Mouse (Mus musculus) forebrain, embryonic 10.5 days (tissue): ENCODE measurements around the gene Ccdc120. TPM values are rescaled to one million over a fixed set of nuclear protein-coding genes. Genes with fewer than 3 reads are reported as not detected.

ENCODE experiments used
- DNase-seq: peaks from one replicate; pipeline ENCODE4 v3.0.0-alpha.2; 2017; ENCODE audit warnings: low spot score; ENCODE audit errors: extremely low spot score
- H3K27ac ChIP-seq: fragments of 300-500 bp; sonication (generic); 2 replicates; pipeline ENCODE4 v1.5.1; 2016; ENCODE audit warnings: mild to moderate bottlenecking
- H3K27me3 ChIP-seq: fragments of 300-500 bp; sonication (generic); 2 replicates; pipeline ENCODE4 v1.6.1; 2016; ENCODE audit warnings: mild to moderate bottlenecking; ENCODE audit not compliant: poor library complexity, severe bottlenecking
- H3K36me3 ChIP-seq: fragments of 300-500 bp; sonication (generic); replicated peaks from 2 replicates; pipeline ENCODE4 v1.6.1; 2016; ENCODE audit warnings: mild to moderate bottlenecking, moderate library complexity
- H3K4me1 ChIP-seq: fragments of 300-500 bp; sonication (generic); 2 replicates; pipeline ENCODE4 v1.6.1; 2016
- H3K4me3 ChIP-seq: fragments of 300-500 bp; sonication (generic); 2 replicates; pipeline ENCODE4 v1.5.1; 2016; ENCODE audit warnings: mild to moderate bottlenecking, moderate library complexity
- H3K9me3 ChIP-seq: fragments of 300-500 bp; sonication (generic); 2 replicates; pipeline ENCODE4 v1.6.1; 2016; ENCODE audit warnings: mild to moderate bottlenecking, moderate library complexity
- WGBS: fragments of 180-500 bp; shearing (Covaris S2); methylation state at CpG from one replicate; pipeline ENCODE4 v1.1.7; 2016; 5-methylcytosine and 5-hydroxymethylcytosine counted together
- polyA plus RNA-seq: library from polyadenylated mRNA; unstranded; fragments of >200 nt; fragmentation: Nextera tagmentation; extraction: Ambion mirVana; gene quantifications from 2 replicates; pipeline ENCODE4 v1.2.1, GENCODE M21; 2016

The Ccdc120 gene
- 14.5 and 19.3 TPM in 2 replicates for polyA plus RNA-seq

DNA sequence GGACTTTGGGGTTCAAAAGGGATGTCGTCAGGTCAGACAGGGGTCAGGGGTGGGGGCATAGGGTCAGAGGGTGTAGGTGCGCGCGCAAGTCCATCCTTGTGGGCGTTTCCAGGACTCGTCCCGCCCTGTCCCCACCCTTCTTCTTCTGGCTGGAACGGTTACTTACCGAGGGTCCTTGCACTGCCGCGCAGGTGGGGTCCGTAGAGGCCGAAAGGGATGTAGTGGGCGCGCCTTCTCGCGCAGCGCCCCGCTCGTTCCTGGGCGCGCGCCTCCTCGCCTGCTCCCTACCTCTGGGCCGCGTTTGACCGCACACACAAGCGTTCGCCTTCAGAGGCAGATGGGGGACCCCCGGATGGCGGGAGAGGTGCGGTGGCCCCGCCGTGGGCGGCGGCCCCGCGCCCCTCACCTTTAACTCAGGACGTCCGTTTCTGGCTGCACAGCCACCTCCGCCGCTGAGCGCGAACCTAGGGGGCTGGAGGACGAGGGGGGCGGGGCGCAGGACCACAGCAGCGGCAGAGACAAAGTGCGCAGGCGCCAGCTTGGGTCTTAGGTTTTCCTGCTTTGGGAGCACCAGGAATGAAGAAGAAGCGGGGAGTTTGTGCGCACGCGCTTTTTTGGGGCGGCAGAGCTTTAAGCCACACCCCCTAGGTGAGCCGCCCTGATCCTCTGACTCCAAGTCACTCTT lies at the start of gene Ccdc120:
TSS of gene Ccdc120 (minus strand) at position 474 of the 685 bp plus-strand sequence.
- no peaks in the 10 kb centered on the region for H3K27me3 ChIP-seq

DNA sequence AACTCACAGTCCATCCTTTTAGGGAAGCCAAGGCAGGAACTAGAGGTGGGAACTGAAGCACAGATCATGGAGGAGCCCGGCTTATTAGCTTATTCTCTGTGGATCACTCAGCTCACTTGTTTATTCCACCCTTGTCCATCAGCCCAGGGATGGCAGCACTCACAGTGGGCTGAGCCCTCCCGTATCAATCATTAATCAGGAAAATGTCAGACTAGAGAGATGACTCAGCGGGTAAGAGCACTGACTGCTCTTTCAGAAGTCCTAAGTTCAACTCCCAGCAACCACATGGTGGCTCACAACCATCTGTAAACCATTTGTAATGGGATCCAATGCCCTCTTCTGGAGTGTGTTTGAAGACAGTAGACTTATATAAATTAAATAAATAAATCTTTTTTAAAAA lies 46.6 kb upstream of the Ccdc120 start:
- Histone ChIP-seq H3K27me3 (no peaks in the 10 kb centered on the region), H3K4me1 (no peaks in the 10 kb centered on the region), H3K9me3 (no peaks in the 10 kb centered on the region), H3K27ac (no peak overlapping the region), H3K36me3 (peaks cover 42% of the 10 kb centered on the region), H3K4me3 (no peak overlapping the region)
- DNase-seq: no peak
- WGBS: 90% methylated on average over 3 of the region's 3 CpGs

More for the DNA sequence above, at the start of gene Ccdc120:
- Histone ChIP-seq H3K36me3 (no peaks in the 10 kb centered on the region), H3K4me3 (peak within 1 kb of the TSS; percentile 74), H3K9me3 (peaks cover 5% of the 10 kb centered on the region; the same call in 1 of the 2 replicates), H3K27ac (peak within 1 kb of the TSS; percentile 90), H3K4me1 (peaks cover 9% of the 10 kb centered on the region)
- 10% methylated on average over 54 of the region's 56 CpGs for WGBS
- peak; percentile 79 for DNase-seq

- Histone ChIP-seq H3K27ac (no peak overlapping the region), H3K27me3 (no peaks in the 10 kb centered on the region), H3K36me3 (peaks cover 21% of the 10 kb centered on the region), H3K4me1 (peaks cover 7% of the 10 kb centered on the region), H3K4me3 (no peak overlapping the region), H3K9me3 (no peaks in the 10 kb centered on the region)
- DNase-seq: peak; percentile 21
- WGBS: 41% methylated on average over 7 of the region's 7 CpGs
These were observed 44.3 kb upstream of the Ccdc120 start for GRCm38 (mm10) chrX:7795016-7795415.

DNA sequence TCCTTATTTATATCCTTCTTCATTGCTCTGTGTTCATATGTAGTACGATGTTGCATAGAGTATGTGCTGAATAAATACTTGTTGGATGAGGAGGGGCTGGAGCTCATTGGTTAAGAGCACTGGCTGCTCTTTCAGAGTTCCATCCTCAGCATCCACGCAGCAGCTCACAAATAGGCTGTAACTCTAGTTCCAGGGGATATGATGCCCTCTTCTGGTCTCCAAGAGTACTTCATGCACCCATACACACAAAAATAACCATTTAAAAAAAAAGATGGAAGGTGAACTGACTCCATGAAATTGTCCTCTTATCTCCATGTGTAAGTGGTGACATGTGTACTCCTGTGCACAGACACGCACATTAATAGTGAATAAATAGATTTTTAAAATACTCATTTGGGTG lies 42.7 kb upstream of the Ccdc120 start:
- Histone ChIP-seq H3K27ac (no peak overlapping the region), H3K9me3 (no peaks in the 10 kb centered on the region), H3K27me3 (no peaks in the 10 kb centered on the region), H3K4me1 (peaks cover 7% of the 10 kb centered on the region), H3K4me3 (no peak overlapping the region), H3K36me3 (peaks cover 11% of the 10 kb centered on the region)
- no peak for DNase-seq
- 50% methylated on average over 3 of the region's 3 CpGs for WGBS

GRCm38 (mm10) chrX:7790309-7790708 lies 39.6 kb upstream of the Ccdc120 start:
- H3K9me3 ChIP-seq: no peaks in the 10 kb centered on the region
- 25% methylated on average over 5 of the region's 5 CpGs for WGBS
- H3K27me3 ChIP-seq: no peaks in the 10 kb centered on the region
- H3K4me3 ChIP-seq: peak overlapping the region; percentile 60
- DNase-seq: no peak
- H3K27ac ChIP-seq: peak overlapping the region; percentile 84
- H3K4me1 ChIP-seq: peaks cover 7% of the 10 kb centered on the region
- peaks cover 11% of the 10 kb centered on the region for H3K36me3 ChIP-seq

DNA sequence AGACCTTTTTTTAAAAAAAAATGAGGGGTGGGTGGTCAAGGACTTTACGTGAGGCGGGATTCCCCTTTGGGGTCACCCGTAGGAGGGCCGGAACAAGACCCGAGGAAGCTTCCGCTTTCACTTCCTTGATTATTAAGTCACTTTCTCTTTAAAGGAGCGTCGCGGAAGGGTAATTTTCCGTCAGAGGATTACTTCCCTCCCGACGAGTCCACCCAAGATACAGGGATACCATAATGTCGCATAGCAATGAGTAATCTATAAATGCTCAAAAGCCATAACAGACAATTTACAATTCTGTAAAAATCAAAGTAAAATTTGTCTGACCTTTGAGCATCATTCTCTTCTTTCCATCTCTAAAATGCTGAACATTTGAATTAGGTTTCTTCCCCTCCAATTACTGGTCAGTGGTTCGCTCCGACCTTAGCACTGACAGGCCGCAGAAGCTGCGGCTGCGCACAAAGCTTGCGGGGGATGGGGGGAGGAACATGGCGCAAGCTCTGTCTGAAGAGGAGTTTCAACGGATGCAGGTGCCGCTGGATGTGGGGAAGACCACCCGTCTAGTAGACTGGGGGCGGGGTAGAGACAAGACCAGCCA lies 38.9 kb upstream of the Ccdc120 start, which contains the start of gene Gripap1:
TSS of gene Gripap1 (plus strand) at position 224 of the 595 bp plus-strand sequence.
- peak within 1 kb of the TSS; percentile 84 for H3K27ac ChIP-seq
- peak; percentile 47 for DNase-seq
- H3K4me1 ChIP-seq: peaks cover 7% of the 10 kb centered on the region
- H3K36me3 ChIP-seq: peaks cover 5% of the 10 kb centered on the region
- peak within 1 kb of the TSS; percentile 60 for H3K4me3 ChIP-seq
- H3K27me3 ChIP-seq: no peaks in the 10 kb centered on the region
- WGBS: 12% methylated on average over 24 of the region's 24 CpGs
- H3K9me3 ChIP-seq: no peaks in the 10 kb centered on the region

GRCm38 (mm10) chrX:7782603-7783092 lies 31.9 kb upstream of the Ccdc120 start:
- Histone ChIP-seq H3K9me3 (no peaks in the 10 kb centered on the region), H3K27me3 (no peaks in the 10 kb centered on the region), H3K27ac (no peak overlapping the region), H3K4me1 (no peaks in the 10 kb centered on the region), H3K4me3 (no peak overlapping the region), H3K36me3 (no peaks in the 10 kb centered on the region)
- DNase-seq: no peak
- WGBS: 76% methylated on average over 4 of the region's 4 CpGs

- Histone ChIP-seq H3K4me1 (no peaks in the 10 kb centered on the region), H3K27ac (no peak overlapping the region), H3K27me3 (no peaks in the 10 kb centered on the region), H3K9me3 (no peaks in the 10 kb centered on the region), H3K4me3 (no peak overlapping the region), H3K36me3 (0 out of 2 replicates have a peak, but pooled peaks cover 2% of the 10 kb centered on the region)
- DNase-seq: no peak
- WGBS: 12% methylated on average over 3 of the region's 3 CpGs
These were observed 28.6 kb upstream of the Ccdc120 start for GRCm38 (mm10) chrX:7779294-7779693.

- 78% methylated on average over 7 of the region's 7 CpGs for WGBS
These were observed 27.9 kb upstream of the Ccdc120 start for GRCm38 (mm10) chrX:7778450-7779244.

GRCm38 (mm10) chrX:7776329-7777082 lies 25.8 kb upstream of the Ccdc120 start:
- Histone ChIP-seq H3K36me3 (peaks cover 28% of the 10 kb centered on the region), H3K9me3 (no peaks in the 10 kb centered on the region), H3K4me1 (no peaks in the 10 kb centered on the region), H3K4me3 (no peak overlapping the region), H3K27me3 (no peaks in the 10 kb centered on the region), H3K27ac (no peak overlapping the region)
- WGBS: 50% methylated on average over 8 of the region's 8 CpGs
- peak; percentile 36 for DNase-seq

More at GRCm38 (mm10) chrX:7778450-7779244, 27.9 kb upstream of the Ccdc120 start:
- Histone ChIP-seq H3K9me3 (no peaks in the 10 kb centered on the region), H3K27me3 (no peaks in the 10 kb centered on the region), H3K4me3 (no peak overlapping the region), H3K36me3 (peaks cover 8% of the 10 kb centered on the region), H3K4me1 (no peaks in the 10 kb centered on the region), H3K27ac (no peak overlapping the region)
- no peak for DNase-seq

- no peak for DNase-seq
- Histone ChIP-seq H3K4me3 (no peak overlapping the region), H3K9me3 (no peaks in the 10 kb centered on the region), H3K36me3 (peaks cover 36% of the 10 kb centered on the region), H3K27ac (no peak overlapping the region), H3K4me1 (no peaks in the 10 kb centered on the region), H3K27me3 (no peaks in the 10 kb centered on the region)
- WGBS: 74% methylated on average over 9 of the region's 9 CpGs
These were observed 24.9 kb upstream of the Ccdc120 start for GRCm38 (mm10) chrX:7775501-7776205.
